Mouse (Mus musculus) CH12.LX (cell line): ENCODE measurements at regions not wholly inside any gene's neighbourhood (a gene's known extent, or its start where the extent isn't known, plus 50 kb on each side); places are given as distances from the start of the nearest gene placed in this dataset.

ENCODE experiments used
- CTCF ChIP-seq, 2 experiments: IDR thresholded peaks in 1 of 2; conservative IDR thresholded peaks in 1 of 2; 2 replicates each; pipeline ENCODE4 v1.5.1; 2011 to 2012; ENCODE audit warnings: low read depth in 2 of 2, low read length in 2 of 2, improper control_type of control experiment in 1 of 2, inconsistent platforms in 1 of 2, mild to moderate bottlenecking in 1 of 2, moderate library complexity in 1 of 2
- ETS1 ChIP-seq: conservative IDR thresholded peaks from 2 replicates; pipeline ENCODE4 v1.6.1; 2012; ENCODE audit warnings: low read depth, mild to moderate bottlenecking, inconsistent platforms, low read length, improper control_type of control experiment, moderate library complexity
- NRF1 ChIP-seq: IDR thresholded peaks from 2 replicates; pipeline ENCODE4 v1.6.1; 2014; ENCODE audit warnings: low read depth, mild to moderate bottlenecking, inconsistent platforms, low read length, improper control_type of control experiment, moderate library complexity

DNA sequence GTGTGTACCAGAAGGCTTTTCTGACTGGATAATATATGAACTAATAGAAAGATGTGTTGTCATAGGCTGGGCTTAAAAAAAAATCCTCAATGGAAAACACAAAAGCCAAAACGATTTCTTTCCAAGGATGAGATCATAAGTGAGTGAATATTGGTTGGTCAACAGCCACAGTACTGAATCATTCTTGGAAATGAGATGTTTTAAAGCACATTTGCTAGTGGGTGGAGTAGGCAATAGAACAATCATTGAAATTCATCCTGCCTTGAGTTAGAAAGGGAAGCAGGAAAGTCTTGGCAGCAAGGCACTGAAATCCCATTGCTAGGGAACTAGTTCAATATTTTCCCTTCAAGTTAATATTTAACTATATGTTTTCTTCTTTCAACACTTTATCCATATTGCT is 449.3 kb upstream of the Cldn34d start:
- TF ChIP-seq NRF1 (no peak), CTCF (conservative IDR thresholded peaks at IDR 0.05 in 1 of 2, IDR thresholded peaks at IDR 0.05 in 1 of 2; ENCODE audit: low read depth in 2 of 2, low read length in 2 of 2) (no peak), ETS1 (no peak)
